Mouse (Mus musculus): ENCODE measurements around the gene Aldh1b1. TPM values are rescaled to one million over a fixed set of nuclear protein-coding genes. Genes with fewer than 3 reads are reported as not detected.

The Aldh1b1 gene
- polyA plus RNA-seq, 1 experiment from 2014 or later: 3.1 TPM

DNA sequence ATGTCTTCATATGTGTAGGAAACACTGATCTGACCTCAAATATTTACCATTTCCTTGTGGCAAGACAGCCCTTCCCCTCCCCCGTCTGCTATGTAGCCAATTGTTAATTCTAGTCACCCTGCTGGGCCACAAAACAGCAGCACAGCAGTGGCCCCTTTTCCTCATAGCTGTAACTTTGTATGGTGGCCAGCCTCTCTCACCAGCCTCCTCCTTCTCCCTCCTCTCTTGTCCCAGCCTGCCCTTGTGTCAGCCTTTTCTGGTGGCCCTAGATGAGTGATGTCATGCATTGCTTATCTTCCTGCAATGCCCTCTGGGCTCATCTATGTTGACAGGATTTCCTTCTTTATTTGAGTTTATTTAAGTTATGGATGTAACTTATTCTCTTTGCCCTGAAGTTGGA, 50.6 kb downstream of the Aldh1b1 start:
- Histone ChIP-seq H3K4me2 (no peak overlapping the region), H3K27ac (ENCODE audit: low read depth, low read length) (no peak overlapping the region), H3K9me3 (ENCODE audit: control insufficient read depth, low read length) (no peaks in the 10 kb centered on the region), H3K4me3 (ENCODE audit: low read depth, low read length) (no peak overlapping the region), H3K4me1 (ENCODE audit: control insufficient read depth, insufficient read depth, low read length) (peaks cover 5% of the 10 kb centered on the region; the same call in 1 of the 2 replicates), H3K9ac (ENCODE audit: low read length) (no peak overlapping the region), H3K36me3 (ENCODE audit: control insufficient read depth, insufficient read depth, low read length) (no peaks in the 10 kb centered on the region), H3K27me3 (ENCODE audit: control insufficient read depth, insufficient read depth, low read length) (peaks cover 3% of the 10 kb centered on the region; the same call in 1 of the 2 replicates)
- ATAC-seq (ENCODE audit: low FRiP score) (no peak), DNase-seq (ENCODE audit: low spot score, missing footprints) (no peak)
- 48% methylated on average over 1 of the region's 1 CpGs for WGBS

DNA sequence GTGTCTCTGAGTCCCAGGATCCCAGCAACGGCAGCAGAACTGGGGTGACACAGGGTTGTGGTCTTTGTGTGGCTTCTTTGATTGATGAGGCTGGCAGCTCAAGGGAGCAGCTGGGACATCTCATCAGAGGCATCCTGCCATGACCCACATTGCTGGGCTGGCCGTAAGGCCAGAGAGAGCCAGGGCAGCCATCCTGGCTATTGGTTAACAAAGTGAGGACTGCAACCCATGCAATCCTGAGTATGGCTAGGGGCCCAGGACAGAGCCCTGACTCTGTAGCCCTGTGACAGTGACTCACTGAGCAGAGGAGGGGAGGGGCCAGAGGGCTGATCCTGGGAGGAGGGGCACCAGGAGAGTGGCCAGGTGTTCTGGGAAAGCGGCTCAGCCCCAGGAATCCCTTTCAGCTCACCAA, 52.8 kb downstream of the Aldh1b1 start:
- Histone ChIP-seq H3K4me3 (ENCODE audit: low read depth, low read length) (no peak overlapping the region), H3K4me1 (ENCODE audit: control insufficient read depth, insufficient read depth, low read length) (peaks cover 5% of the 10 kb centered on the region; the same call in 1 of the 2 replicates), H3K4me2 (no peak overlapping the region), H3K9ac (ENCODE audit: low read length) (no peak overlapping the region), H3K36me3 (ENCODE audit: control insufficient read depth, insufficient read depth, low read length) (no peaks in the 10 kb centered on the region), H3K9me3 (ENCODE audit: control insufficient read depth, low read length) (no peaks in the 10 kb centered on the region), H3K27me3 (ENCODE audit: control insufficient read depth, insufficient read depth, low read length) (peaks cover 3% of the 10 kb centered on the region; the same call in 1 of the 2 replicates), H3K27ac (ENCODE audit: low read depth, low read length) (no peak overlapping the region)
- ATAC-seq (ENCODE audit: low FRiP score): 0 out of 2 replicates have a peak, but pooled peaks have one; percentile 55
- no peak for DNase-seq (ENCODE audit: low spot score, missing footprints)
- WGBS: 52% methylated on average over 3 of the region's 3 CpGs

DNA sequence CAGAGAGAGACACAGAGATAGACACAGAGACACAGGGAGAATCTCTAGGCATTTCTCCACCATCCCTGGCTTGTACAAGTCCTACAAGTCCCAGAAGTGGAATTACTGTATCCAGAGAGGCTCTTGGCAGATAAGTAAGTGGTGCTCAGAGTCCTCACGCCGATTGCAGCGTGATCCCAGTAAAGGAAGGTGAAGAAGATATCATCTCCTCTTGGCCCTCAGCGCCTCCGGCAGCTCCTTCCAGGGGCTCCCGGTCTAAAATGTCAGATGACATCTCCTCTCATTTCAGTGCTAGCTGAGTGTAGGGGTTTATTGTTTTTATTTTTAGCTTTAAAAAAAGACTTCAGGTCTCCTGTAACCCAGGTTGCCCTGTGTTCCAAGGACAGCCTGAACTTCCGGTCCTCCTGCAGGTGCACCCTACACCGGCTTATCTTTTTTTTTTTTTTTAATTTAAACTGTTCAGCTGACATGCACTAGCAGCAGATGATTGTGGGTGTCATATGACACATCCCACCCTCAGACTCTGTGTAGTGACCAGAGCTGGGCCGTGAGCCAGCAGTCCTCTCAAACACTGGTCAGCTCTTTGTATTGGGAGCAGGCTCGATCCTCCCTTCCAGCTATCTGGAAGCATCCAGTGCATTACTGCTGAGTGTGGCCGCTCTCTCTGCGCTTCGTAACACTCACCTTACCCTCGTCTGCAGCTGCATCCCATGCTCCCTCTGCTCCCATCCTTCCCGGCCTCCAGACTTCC, 54.8 kb downstream of the Aldh1b1 start:
- no peaks in the 10 kb centered on the region for H3K36me3 ChIP-seq (ENCODE audit: control insufficient read depth, insufficient read depth, low read length)
- H3K27me3 ChIP-seq (ENCODE audit: control insufficient read depth, insufficient read depth, low read length): peaks cover 3% of the 10 kb centered on the region; the same call in 1 of the 2 replicates
- no peaks in the 10 kb centered on the region for H3K9me3 ChIP-seq (ENCODE audit: control insufficient read depth, low read length)
- no peak overlapping the region for H3K4me3 ChIP-seq (ENCODE audit: low read depth, low read length)
- no peak for DNase-seq (ENCODE audit: low spot score, missing footprints)
- no peak overlapping the region for H3K9ac ChIP-seq (ENCODE audit: low read length)
- no peak overlapping the region for H3K27ac ChIP-seq (ENCODE audit: low read depth, low read length)
- 85% methylated on average over 15 of the region's 15 CpGs for WGBS
- H3K4me2 ChIP-seq: no peak overlapping the region
- ATAC-seq (ENCODE audit: low FRiP score): no peak
- peaks cover 5% of the 10 kb centered on the region; the same call in 1 of the 2 replicates for H3K4me1 ChIP-seq (ENCODE audit: control insufficient read depth, insufficient read depth, low read length)

Other genes starting within 250 kb of the Aldh1b1 start
- 55.9 and 57.5 TPM in 2 replicates for gene Igfbpl1, start 27.9 kb downstream of the Aldh1b1 start, polyA plus RNA-seq (2014; fragmentation: Nextera tagmentation; extraction: Ambion mirVana)
- 0.11 and 0.59 TPM in 2 replicates for gene Stra6l, start 49.6 kb downstream of the Aldh1b1 start, polyA plus RNA-seq (2014; fragmentation: Nextera tagmentation; extraction: Ambion mirVana)
- 0.08 TPM in 1 of 2 replicates, not detected in the other for gene Ccdc180, start 91.3 kb downstream of the Aldh1b1 start, polyA plus RNA-seq (2014; fragmentation: Nextera tagmentation; extraction: Ambion mirVana)
- gene Tdrd7, start 166.3 kb downstream of the Aldh1b1 start, polyA plus RNA-seq (2014; fragmentation: Nextera tagmentation; extraction: Ambion mirVana): 10.9 and 11.8 TPM in 2 replicates
- gene Tmod1, start 239.9 kb downstream of the Aldh1b1 start, polyA plus RNA-seq (2014; fragmentation: Nextera tagmentation; extraction: Ambion mirVana): 2.7 and 3.4 TPM in 2 replicates